Mouse (Mus musculus) embryo, embryonic 10.5 days (tissue): ENCODE measurements around the gene Tenm3.

Source experiments
- DNase-seq: peaks from one replicate; pipeline ENCODE4 v3.0.0-alpha.2; 2015; ENCODE audit warnings: low spot score

Gene Tenm3

DNA sequence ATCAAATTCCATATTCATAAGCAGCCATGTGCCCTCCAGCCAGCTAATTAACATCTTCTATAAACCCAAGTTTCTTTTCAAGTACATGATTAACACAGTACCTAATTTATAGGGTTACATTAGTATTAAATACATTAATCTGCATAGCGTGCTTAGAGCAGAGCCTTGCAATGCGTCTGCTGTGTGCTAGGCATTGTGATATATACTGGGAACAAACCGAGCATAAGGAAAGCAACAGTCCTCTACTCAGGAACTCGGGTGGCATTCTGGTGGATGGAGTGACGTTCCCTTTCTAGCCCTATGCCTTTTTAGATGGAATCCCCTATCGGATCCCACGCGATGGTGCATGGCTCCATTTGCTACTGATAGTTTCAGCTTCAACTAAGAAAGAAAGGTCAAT, 321.7 kb downstream of the Tenm3 start:
- DNase-seq: no peak

GRCm38 (mm10) chr8:48517431-48517830, 326.3 kb downstream of the Tenm3 start:
- no peak for DNase-seq

DNA sequence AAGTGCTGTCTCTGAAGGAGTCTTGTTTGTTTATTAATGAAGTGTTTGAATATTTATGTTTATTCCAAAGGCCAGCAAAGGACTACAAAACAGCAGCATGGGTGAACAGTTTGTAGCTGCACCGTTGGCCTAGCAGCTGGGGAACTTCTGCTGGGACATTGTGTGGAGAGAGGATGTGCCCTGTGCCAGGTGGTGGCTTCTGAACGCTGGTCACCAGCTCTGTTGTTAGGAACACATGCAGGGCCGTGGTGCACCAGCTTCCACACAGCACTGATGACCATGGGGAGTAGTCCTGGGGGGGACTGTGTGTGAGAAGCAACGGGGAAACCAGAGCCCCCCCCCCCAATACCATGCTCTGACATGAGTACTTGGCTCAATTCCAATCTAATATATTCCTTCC, 329.5 kb downstream of the Tenm3 start:
- DNase-seq: no peak

GRCm38 (mm10) chr8:48513801-48514200, 329.9 kb downstream of the Tenm3 start:
- DNase-seq: no peak

- DNase-seq: no peak
Observed at GRCm38 (mm10) chr8:48511546-48511945, 332.2 kb downstream of the Tenm3 start.

- no peak for DNase-seq
Observed at GRCm38 (mm10) chr8:48511137-48511536, 332.6 kb downstream of the Tenm3 start.

- DNase-seq: peak; percentile 51
Observed at GRCm38 (mm10) chr8:48508641-48509599, 334.8 kb downstream of the Tenm3 start.

DNA sequence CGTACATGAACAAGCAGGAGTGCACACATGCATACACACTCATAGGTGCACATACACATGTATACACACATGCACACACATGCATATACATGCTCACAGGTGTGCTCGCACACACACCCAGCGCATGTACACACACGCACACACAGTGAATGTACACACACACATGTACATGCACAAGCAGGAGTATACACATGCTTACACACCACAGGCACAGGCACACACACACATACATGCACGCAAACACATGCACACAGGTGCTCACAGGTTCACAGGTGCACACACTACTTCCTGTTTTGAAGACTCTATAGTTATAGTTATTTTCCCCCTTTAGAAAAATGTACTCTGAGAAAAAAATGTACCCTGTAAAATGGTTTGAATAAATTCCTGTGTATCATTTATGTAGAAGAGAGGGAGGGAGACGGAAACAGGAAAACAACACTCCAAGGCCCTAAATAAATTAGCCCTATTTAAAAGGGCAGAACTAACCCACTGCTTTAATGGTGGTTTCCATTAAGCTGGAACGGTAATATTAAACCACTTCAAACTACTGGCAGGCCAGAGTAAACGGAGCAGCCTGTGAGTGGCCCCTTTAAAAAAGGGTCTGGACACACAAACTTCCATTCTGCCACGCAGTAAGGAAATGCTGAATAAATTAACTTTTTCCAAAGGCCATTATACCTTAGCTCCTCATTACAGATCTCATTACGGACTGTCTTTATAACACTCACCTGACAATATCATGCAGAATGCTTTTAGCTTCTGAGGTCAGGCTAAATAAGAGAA, 335.8 kb downstream of the Tenm3 start:
- no peak for DNase-seq

GRCm38 (mm10) chr8:48492491-48492890, 351.3 kb downstream of the Tenm3 start:
- DNase-seq: no peak

DNA sequence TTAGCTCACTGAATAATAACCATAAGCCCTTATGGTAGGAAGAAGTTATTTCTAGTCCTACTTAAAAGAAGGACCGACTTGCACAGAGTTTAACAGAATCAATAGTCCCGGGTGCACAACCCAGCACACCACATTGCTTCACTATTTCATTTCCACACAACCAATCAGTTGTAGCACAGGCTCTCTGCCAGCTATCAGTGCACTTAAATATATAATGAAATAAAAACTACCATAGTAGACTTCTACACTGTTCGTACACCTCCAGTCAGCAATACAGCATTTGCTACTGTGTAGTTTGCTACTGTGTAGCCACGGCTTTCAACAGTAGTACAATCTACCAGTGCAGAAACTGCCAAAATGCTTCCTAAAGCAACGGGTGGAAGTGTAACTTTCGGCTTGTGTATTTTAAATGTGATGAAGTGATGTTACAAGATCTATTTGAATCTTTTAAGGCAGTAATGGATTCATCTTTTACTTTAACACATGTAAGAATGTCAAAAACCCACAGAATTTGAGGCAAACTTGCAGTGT, 353.1 kb downstream of the Tenm3 start:
- DNase-seq: no peak

DNA sequence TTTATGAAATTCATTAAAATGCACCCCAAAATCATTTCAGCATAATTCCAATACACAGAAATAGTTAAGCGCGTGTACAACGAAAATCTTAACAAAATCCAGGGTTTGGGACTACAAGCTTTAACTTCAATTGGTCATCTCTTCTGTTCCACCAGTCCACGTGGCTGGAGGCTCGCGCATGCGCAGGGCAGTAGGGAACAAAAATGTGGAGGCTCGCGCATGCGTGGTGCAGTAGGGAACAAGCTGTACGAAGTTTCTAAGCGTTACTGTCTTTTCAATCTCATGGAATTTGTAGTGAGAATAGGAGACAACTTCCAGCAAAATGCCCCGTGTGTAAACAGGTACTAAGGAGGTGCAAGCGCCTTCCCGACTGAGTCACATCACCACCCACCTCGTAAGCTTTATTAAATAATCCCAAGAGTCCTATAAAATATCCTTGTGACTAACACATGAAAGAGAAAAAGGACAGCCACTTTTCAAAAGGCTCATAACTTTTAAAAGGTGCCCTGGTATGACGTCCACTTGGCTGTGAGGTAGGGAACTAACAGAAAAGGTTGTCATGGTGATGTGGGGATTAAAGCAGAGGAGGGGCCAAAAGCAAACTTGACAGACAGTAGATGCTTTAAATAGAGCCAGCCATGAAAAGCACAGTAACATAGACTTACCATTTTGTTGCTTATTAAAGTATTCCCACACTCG, 353.7 kb downstream of the Tenm3 start:
- peak; percentile 49 for DNase-seq

DNA sequence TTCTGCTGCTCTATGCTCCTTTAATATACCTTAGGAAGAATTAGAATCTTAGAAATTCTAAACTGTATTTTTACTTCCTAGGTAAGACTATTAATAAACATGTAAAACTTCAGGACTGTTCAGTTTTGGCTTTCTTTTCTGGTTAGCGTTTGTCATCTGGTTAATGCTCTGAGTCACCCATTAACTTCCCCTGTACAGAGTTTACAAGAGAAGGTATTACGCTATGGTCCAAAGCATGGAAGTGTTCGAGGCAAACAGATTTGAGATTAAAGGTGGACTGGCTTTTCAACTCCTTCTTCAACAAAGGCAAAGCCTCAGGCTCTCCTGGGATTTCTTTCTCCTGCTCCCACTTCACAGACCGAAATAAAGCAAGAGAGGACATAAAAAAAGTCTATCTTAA, 354.3 kb downstream of the Tenm3 start:
- DNase-seq: no peak

DNA sequence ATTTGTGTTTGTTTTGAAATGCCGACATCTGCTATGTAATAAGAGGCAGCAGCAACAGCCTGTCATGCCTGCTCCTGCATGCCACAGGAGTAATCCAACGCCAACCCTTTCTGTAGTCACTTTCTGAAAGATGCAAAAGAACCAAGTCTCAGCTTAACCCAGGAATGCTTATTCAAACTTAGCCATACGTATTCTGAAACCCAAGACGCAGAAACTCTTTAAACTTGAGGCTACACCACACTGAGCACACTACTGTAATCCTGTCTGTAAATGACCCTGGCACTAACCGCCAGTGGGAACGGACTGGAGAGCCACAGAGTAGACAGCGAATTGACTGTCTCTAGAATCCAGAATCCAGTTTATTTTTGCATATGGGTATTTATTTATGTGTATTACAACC, 354.9 kb downstream of the Tenm3 start:
- no peak for DNase-seq

GRCm38 (mm10) chr8:48484143-48484542, 359.6 kb downstream of the Tenm3 start:
- DNase-seq: peak; percentile 60

- DNase-seq: peak; percentile 22
Observed at GRCm38 (mm10) chr8:48481709-48482671, 361.8 kb downstream of the Tenm3 start.

GRCm38 (mm10) chr8:48477371-48477935, 366.3 kb downstream of the Tenm3 start:
- DNase-seq: peak; percentile 17

- DNase-seq: no peak
Observed at GRCm38 (mm10) chr8:48476896-48477295, 366.9 kb downstream of the Tenm3 start.

DNA sequence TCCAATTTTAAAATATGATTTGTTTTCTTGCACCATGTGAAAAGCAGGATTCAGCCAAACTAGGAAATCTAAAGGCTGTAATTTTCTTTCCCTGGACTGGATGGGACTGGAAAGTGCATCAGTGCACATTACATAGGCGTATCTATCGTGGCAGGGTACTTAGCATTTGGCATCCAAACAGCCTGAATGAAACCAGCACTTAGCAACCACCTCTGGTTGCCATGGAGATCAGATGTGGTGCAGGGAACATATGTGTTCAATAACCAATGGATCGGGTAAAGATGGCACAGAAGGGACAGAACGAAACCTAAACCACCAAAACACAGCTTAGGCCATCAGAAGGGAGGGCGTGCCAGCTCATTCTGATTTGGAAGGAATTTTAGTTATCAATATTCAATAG, 376.1 kb downstream of the Tenm3 start:
- DNase-seq: peak; percentile 44

- peak; percentile 75 for DNase-seq
Observed at GRCm38 (mm10) chr8:48458373-48458772, 385.4 kb downstream of the Tenm3 start.

DNA sequence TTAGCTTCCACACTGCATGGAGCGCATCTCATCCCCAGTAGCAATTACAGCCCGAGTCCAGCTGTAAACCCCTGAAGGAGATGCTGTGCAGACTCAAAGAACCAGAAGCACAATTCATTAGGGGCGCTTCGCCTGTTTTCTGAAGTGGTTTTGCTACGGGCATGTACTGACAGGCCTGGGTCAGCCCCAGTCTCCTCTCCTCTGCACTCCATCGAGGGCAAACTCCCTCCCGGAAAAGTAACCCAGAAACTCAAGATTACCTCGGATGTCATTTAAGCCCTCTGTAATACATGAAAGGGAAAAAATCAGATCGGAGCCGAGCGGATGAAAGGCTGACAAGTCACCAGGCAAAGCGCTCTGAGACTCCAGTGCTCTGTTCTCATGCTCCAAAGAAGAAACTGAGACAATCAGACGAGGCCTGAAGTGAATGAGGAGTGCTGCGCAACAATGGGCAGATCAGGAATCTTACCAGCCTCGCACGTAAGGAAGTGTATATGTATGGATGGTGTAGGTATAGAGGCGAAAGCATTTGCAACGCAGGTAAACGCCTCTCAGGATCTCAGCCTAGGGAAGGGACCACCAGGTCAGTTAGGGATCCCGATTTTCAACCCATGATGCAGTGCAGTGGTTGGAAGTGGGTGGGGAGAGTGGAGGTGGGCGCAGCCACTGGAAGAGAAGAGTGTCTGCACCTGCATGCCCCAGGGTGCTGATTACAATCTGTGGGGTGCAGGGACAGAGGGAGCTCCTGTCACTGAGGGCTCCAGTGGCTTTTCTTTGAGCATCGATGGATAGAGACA, 387.2 kb downstream of the Tenm3 start:
- DNase-seq: peak; percentile 48
